Mouse (Mus musculus) cerebellum, adult 18-20 months (tissue): ENCODE data around the gene Ada.
"Not testable (repeated sequence)": the region's sequence is repeated elsewhere in the genome, so short reads cannot be mapped to it uniquely, and the experiment has no call there.

ENCODE experiments used
- DNase-seq, 2 experiments: peaks; one replicate each; pipeline ENCODE4 v3.0.0; 2021

Ada gene

GRCm38 (mm10) chr2:163693716-163694314, 56.2 kb downstream of the Ada start:
- peak; percentile 41 to 47 for DNase-seq

- no peak for DNase-seq
Observed at GRCm38 (mm10) chr2:163692873-163693612, 57.0 kb downstream of the Ada start.

GRCm38 (mm10) chr2:163691846-163692605, 58.0 kb downstream of the Ada start:
- no peak for DNase-seq

GRCm38 (mm10) chr2:163690409-163691304, 59.4 kb downstream of the Ada start:
- DNase-seq: no peak

GRCm38 (mm10) chr2:163689771-163690170, 60.3 kb downstream of the Ada start:
- no peak for DNase-seq

- DNase-seq: not testable (repeated sequence)
Observed at GRCm38 (mm10) chr2:163688377-163688776, 61.7 kb downstream of the Ada start.

- no peak for DNase-seq
Observed at GRCm38 (mm10) chr2:163686886-163687285, 63.2 kb downstream of the Ada start.

GRCm38 (mm10) chr2:163686233-163686632, 63.8 kb downstream of the Ada start:
- no peak for DNase-seq

- peak; percentile 72 to 75 for DNase-seq
Observed at GRCm38 (mm10) chr2:163685761-163686200, 64.3 kb downstream of the Ada start.

- DNase-seq: no peak
Observed at GRCm38 (mm10) chr2:163685287-163685686, 64.8 kb downstream of the Ada start.

- no peak for DNase-seq
Observed at GRCm38 (mm10) chr2:163682344-163682743, 67.7 kb downstream of the Ada start.

- no peak for DNase-seq
Observed at GRCm38 (mm10) chr2:163676745-163677144, 73.3 kb downstream of the Ada start.
